Mouse (Mus musculus) liver, adult 2 months (tissue): Measurements from ENCODE around the gene Dusp27. TPM values are rescaled to one million over a fixed set of nuclear protein-coding genes. Genes with fewer than 3 reads are reported as not detected.
"Not testable (repeated sequence)": the region's sequence is repeated elsewhere in the genome, so short reads cannot be mapped to it uniquely, and the experiment has no call there.

Source experiments
- DNase-seq: peaks from one replicate; pipeline ENCODE4 v3.0.0-alpha.2; 2011; ENCODE audit warnings: low read depth, low spot score; ENCODE audit errors: extremely low read depth
- H3K27ac ChIP-seq: fragments of 200-500 bp; replicated peaks from 2 replicates; pipeline ENCODE4 v1.5.1; 2012; ENCODE audit warnings: low read depth, mild to moderate bottlenecking, control low read depth, inconsistent platforms, low read length; ENCODE audit not compliant: insufficient read depth
- H3K27me3 ChIP-seq: fragments of 200-500 bp; 2 replicates; pipeline ENCODE4 v1.6.1; 2012; ENCODE audit warnings: mild to moderate bottlenecking, moderate library complexity, low read length, inconsistent platforms; ENCODE audit not compliant: control insufficient read depth, insufficient read depth
- H3K36me3 ChIP-seq: fragments of 200-500 bp; 2 replicates; pipeline ENCODE4 v1.6.1; 2012; ENCODE audit warnings: low read length, inconsistent platforms; ENCODE audit not compliant: control insufficient read depth, insufficient read depth
- H3K4me1 ChIP-seq: fragments of 200-500 bp; 2 replicates; pipeline ENCODE4 v1.6.1; 2011; ENCODE audit warnings: low read length; ENCODE audit not compliant: control insufficient read depth, insufficient read depth
- H3K4me3 ChIP-seq: fragments of 200-500 bp; 2 replicates; pipeline ENCODE4 v1.5.1; 2011; ENCODE audit warnings: low read depth, mild to moderate bottlenecking, control low read depth, low read length, moderate library complexity; ENCODE audit not compliant: insufficient read depth
- H3K79me2 ChIP-seq: fragments of 200-500 bp; 2 replicates; pipeline ENCODE4 v1.6.1; 2012; ENCODE audit warnings: inconsistent platforms, mild to moderate bottlenecking, low read length, moderate library complexity; ENCODE audit not compliant: control insufficient read depth, insufficient read depth
- H3K9ac ChIP-seq: fragments of 200-500 bp; 2 replicates; pipeline ENCODE4 v1.6.1; 2012; ENCODE audit warnings: low read depth, mild to moderate bottlenecking, control low read depth, inconsistent platforms, low read length
- CTCF ChIP-seq: fragments of 200-500 bp; IDR thresholded peaks from 2 replicates; pipeline ENCODE4 v1.5.1; 2011; ENCODE audit warnings: low read depth, low read length, control low read depth
- POLR2A ChIP-seq: fragments of 200-500 bp; IDR thresholded peaks from 2 replicates; pipeline ENCODE4 v1.6.1; 2011; ENCODE audit warnings: low read length, control low read depth; ENCODE audit not compliant: insufficient read depth; ENCODE audit errors: extremely low read depth
- whole genome bisulfite sequencing: fragments of 180-500 bp; shearing (Covaris S2); methylation state at CpG from one replicate; pipeline ENCODE4 v1.1.7; 2018; 5-methylcytosine and 5-hydroxymethylcytosine counted together
- polyA plus RNA-seq: library from polyadenylated mRNA; depleted of rRNA; stranded (reverse); fragments of >200 nt; gene quantifications from 2 replicates; pipeline ENCODE4 v1.2.3, GENCODE M21; 2012
- total RNA-seq: library from RNA; depleted of rRNA; stranded (reverse); fragments of >200 nt; gene quantifications from 2 replicates; pipeline ENCODE4 v1.2.3, GENCODE M21; 2014

The Dusp27 gene
- total and polyA plus RNA-seq, 2 experiments, result not detected

DNA sequence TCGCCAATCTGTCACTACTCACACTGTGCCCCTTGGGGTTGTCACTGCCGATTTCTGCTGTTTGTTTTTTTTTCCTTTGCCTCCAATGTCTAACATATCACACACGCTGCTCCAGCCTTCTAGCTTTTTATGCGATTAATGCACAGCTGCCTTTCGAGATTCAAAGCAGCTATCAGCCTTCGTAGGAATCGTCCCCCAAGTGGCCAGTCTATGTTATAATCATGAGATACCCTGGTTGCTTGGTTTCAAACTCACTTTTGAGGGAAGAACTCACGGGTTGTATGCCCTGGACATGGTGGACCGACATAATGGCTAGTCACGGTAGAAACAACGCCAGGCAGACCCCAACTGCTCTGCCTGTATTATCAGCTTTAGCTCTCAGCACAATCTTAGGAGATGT, 23.6 kb upstream of the Dusp27 start:
- Histone ChIP-seq H3K27me3 (peaks cover 4% of the 10 kb centered on the region; the same call in 1 of the 2 replicates), H3K9ac (no peak overlapping the region), H3K4me1 (no peaks in the 10 kb centered on the region), H3K27ac (no peak overlapping the region), H3K79me2 (no peaks in the 10 kb centered on the region), H3K36me3 (no peaks in the 10 kb centered on the region), H3K4me3 (no peak overlapping the region)
- no peak for DNase-seq
- no peak for TF ChIP-seq CTCF
- no peak for TF ChIP-seq POLR2A
- 75% methylated on average over 11 of the region's 11 CpGs for WGBS

DNA sequence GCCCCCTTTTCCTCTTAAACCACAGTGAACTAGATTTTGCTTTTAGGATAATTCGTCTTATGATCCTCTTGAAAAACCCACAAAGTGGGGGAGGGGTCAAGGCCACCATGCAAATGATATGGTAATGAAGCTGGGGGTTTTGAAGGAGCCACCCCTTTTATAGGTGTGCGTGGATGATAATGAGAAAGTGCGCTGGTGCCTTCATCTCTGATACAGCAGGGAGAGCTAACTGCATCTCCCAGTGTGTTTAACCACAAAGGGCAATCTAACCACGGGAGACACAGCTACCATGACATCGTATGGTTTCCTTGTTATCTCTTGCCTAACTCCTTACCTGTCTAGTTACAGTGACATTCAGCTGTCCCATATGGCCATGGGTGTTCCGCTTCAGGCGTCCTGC, 22.3 kb upstream of the Dusp27 start:
- Histone ChIP-seq H3K36me3 (no peaks in the 10 kb centered on the region), H3K4me3 (no peak overlapping the region), H3K79me2 (no peaks in the 10 kb centered on the region), H3K27ac (no peak overlapping the region), H3K27me3 (peaks cover 3% of the 10 kb centered on the region; the same call in 1 of the 2 replicates), H3K9ac (no peak overlapping the region), H3K4me1 (no peaks in the 10 kb centered on the region)
- no peak for DNase-seq
- 84% methylated on average over 7 of the region's 7 CpGs for WGBS
- TF ChIP-seq POLR2A (no peak), CTCF (no peak)

DNA sequence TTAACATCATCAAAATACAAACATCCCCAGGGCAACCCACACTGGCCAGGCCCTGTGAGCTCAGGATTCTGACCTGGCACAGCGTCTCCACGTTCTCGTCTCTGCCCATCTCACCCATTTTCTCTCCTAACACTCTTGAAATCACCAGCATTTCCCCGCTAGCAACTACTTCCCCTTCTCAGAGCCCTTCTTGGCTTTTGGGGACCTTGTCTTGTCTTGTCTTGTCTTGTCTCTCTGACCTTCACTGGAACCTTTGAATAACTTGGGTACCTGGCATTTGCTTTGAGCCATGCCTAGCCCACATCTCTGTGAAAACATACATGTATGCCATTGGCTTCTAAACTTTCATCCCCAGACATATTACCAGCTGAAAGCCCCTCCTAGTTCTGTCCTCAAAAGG, 21.7 kb upstream of the Dusp27 start:
- H3K36me3 ChIP-seq, result no peaks in the 10 kb centered on the region
- no peak overlapping the region for H3K27ac ChIP-seq
- no peaks in the 10 kb centered on the region for H3K27me3 ChIP-seq
- H3K9ac ChIP-seq, result no peak overlapping the region
- no peaks in the 10 kb centered on the region for H3K79me2 ChIP-seq
- no peak for TF ChIP-seq POLR2A
- no peak for TF ChIP-seq CTCF
- H3K4me3 ChIP-seq, result no peak overlapping the region
- DNase-seq, result no peak
- no peaks in the 10 kb centered on the region for H3K4me1 ChIP-seq
- 71% methylated on average over 4 of the region's 4 CpGs for WGBS

DNA sequence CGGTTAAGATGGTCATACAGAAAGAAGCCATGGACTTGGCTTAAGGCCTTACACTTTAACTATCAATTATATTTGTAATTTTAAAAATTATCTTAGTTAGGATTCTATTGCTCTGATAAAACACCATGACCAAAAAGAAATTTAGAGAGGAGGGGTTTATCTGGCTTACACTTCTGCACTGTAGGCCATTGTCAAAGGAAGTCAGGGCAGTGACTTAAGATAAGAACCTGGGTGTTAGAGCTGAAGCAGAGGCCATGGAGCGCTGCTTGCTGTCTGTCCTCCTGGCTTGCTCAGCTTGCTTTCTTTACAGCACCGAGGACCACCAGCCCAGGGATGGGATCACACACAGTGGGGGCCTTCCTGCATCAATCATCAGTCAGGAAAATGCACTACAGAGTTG, 19.9 kb upstream of the Dusp27 start:
- H3K27ac ChIP-seq, result no peak overlapping the region
- H3K27me3 ChIP-seq, result no peaks in the 10 kb centered on the region
- H3K79me2 ChIP-seq, result no peaks in the 10 kb centered on the region
- H3K36me3 ChIP-seq, result no peaks in the 10 kb centered on the region
- 77% methylated on average over 3 of the region's 3 CpGs for WGBS
- H3K4me1 ChIP-seq, result no peaks in the 10 kb centered on the region
- no peak overlapping the region for H3K9ac ChIP-seq
- TF ChIP-seq POLR2A (no peak), CTCF (no peak)
- no peak overlapping the region for H3K4me3 ChIP-seq
- DNase-seq, result no peak

- DNase-seq, result no peak
- TF ChIP-seq CTCF (no peak), POLR2A (no peak)
- H3K4me3 ChIP-seq, result no peak overlapping the region
- H3K4me1 ChIP-seq, result no peaks in the 10 kb centered on the region
- no peaks in the 10 kb centered on the region for H3K79me2 ChIP-seq
- no peak overlapping the region for H3K9ac ChIP-seq
- 82% methylated on average over 11 of the region's 11 CpGs for WGBS
- H3K27ac ChIP-seq, result no peak overlapping the region
- no peaks in the 10 kb centered on the region for H3K36me3 ChIP-seq
- no peaks in the 10 kb centered on the region for H3K27me3 ChIP-seq
Observed at GRCm38 (mm10) chr1:166146626-166147025, 18.9 kb upstream of the Dusp27 start.

DNA sequence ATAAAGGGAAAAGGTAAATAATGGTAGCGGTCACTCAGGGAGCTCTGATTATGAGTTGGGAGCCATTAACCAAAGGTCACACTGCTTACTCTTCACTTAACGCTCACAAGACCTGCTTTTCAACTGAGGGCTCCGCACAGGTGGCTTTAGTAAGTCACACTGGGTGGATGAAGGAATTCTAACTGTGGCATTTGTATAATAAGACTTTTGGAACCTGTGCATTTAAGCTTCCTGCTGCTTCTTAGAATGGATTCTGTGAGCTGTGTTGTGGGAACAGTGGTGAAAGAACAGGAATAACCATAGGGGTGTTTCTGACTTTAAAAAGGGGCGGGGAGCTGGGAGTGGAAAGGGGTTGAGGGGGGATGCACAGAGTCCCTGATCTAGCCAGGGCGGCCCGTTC, 14.6 kb upstream of the Dusp27 start:
- Histone ChIP-seq H3K79me2 (no peaks in the 10 kb centered on the region), H3K4me1 (no peaks in the 10 kb centered on the region; the same call in 1 of the 2 replicates), H3K4me3 (no peak overlapping the region), H3K9ac (no peak overlapping the region), H3K36me3 (no peaks in the 10 kb centered on the region), H3K27me3 (no peaks in the 10 kb centered on the region), H3K27ac (no peak overlapping the region)
- TF ChIP-seq CTCF (no peak), POLR2A (no peak)
- DNase-seq, result no peak
- 79% methylated on average over 6 of the region's 6 CpGs for WGBS

DNA sequence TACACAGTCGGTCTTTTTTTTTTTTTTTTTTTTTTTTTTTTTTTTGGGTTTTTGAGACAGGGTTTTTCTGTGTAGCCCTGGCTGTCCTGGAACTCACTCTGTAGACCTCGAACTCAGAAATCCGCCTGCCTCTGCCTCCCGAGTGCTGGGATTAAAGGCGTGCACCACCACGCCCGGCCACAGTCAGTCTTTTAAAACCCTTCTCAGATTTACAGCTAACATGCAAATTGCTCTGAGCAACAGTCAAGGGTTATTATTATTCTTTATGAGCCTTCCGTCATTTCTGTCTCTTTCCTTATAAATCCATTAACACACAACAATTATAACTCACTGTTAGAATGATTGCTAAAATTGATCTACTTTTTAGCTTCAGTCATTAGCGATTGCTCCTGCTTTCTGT, 14.1 kb upstream of the Dusp27 start:
- H3K79me2 ChIP-seq, H3K4me3 ChIP-seq, H3K36me3 ChIP-seq, H3K27ac ChIP-seq, H3K4me1 ChIP-seq, H3K27me3 ChIP-seq, DNase-seq, H3K9ac ChIP-seq: not testable (repeated sequence)
- whole genome bisulfite sequencing, result 89% methylated on average over 9 of the region's 9 CpGs
